ENCODE assay signal across 8 mouse cellular contexts in genomic region chr2:32137667-32138266, GRCm38 (mm10). TPM values are rescaled to one million over a fixed set of nuclear protein-coding genes. Genes with fewer than 3 reads are reported as not detected.
DNase-seq lines count a peak whose midpoint lies in the region; ATAC-seq and TF ChIP-seq lines count a peak whose summit lies in the region.

No protein-coding gene starts in this region.

- H3K36me3 ChIP-seq in megakaryocyte, embryonic 14.5 days (replicated peaks; ENCODE audit: low read length), result no peaks in the 10 kb centered on the region

- peak overlapping the region; percentile 50 for H3K4me3 ChIP-seq in cortical plate, adult 2 months (ENCODE audit: insufficient read depth, low read length)
- peak overlapping the region; percentile 94 for H3K4me3 ChIP-seq in megakaryocyte, embryonic 14.5 days (replicated peaks)

- peak overlapping the region; percentile 34 for H3K27ac ChIP-seq in cortical plate, adult 2 months (ENCODE audit: insufficient read depth, low read length)

- TF ChIP-seq POLR2A in cortical plate, adult 2 months (IDR thresholded peaks at IDR 0.05; ENCODE audit: extremely low read depth, insufficient read depth, low read length), result peak; percentile 76

- ATAC-seq in activated CD4-positive, CD25-positive, alpha-beta regulatory T cell, adult 4 months, result peak; percentile 90

- no peaks in the 10 kb centered on the region for H3K27me3 ChIP-seq in megakaryocyte, embryonic 14.5 days (replicated peaks)

- TF ChIP-seq CTCF in cortical plate, adult 2 months (IDR thresholded peaks at IDR 0.05; ENCODE audit: extremely low read depth, insufficient read depth, low read length), result no peak

- DNase-seq in gastrocnemius, adult 8-10 months (ENCODE audit: low spot score in 2 of 2), result peak; percentile 96 to 97
- DNase-seq in hindlimb bud, embryonic 11.5 days (ENCODE audit: extremely low spot score, low read depth, low spot score), result peak; percentile 97
- peak; percentile 97 to 98 for DNase-seq in left cerebral cortex, adult 8-10 months (ENCODE audit: low spot score in 2 of 2)
- peak; percentile 98 for DNase-seq in right cerebral cortex, postnatal 10 days (ENCODE audit: low spot score in 2 of 2)
- DNase-seq in urinary bladder, postnatal 25 days (ENCODE audit: low spot score), result peak; percentile 94

- no peaks in the 10 kb centered on the region for H3K9me3 ChIP-seq in megakaryocyte, embryonic 14.5 days

- no peaks in the 10 kb centered on the region; the same call in 1 of the 2 replicates for H3K4me1 ChIP-seq in cortical plate, adult 2 months (ENCODE audit: control insufficient read depth, insufficient read depth, low read length)
- H3K4me1 ChIP-seq in megakaryocyte, embryonic 14.5 days, result peaks cover 61% of the 10 kb centered on the region

RNA-seq across cellular contexts. Expression of gene Prrc2b, which starts 13.1 kb away (rescaled TPM):
- 10 to 100 TPM; 32.0 to 32.6 TPM for polyA plus RNA-seq in activated CD4-positive, CD25-positive, alpha-beta regulatory T cell, adult 4 months (2017; shearing (Covaris generic))
- 97.6 and 99.1 TPM in 2 replicates for polyA plus RNA-seq in cortical plate, adult 2 months (2012; rRNA removed)
- 10 to 100 TPM; 81.0 to 90.8 (median 85.9) TPM for total RNA-seq in gastrocnemius, adult 8-10 months (2022)
- total RNA-seq in left cerebral cortex, adult 8-10 months (2022), result 100 to 1,000 TPM; 248 to 277 (median 262) TPM
- 20.7 and 115 TPM in 2 replicates for polyA plus RNA-seq in megakaryocyte, embryonic 14.5 days (2012; ENCODE audit: insufficient read depth, low replicate concordance)

RNA-seq across cellular contexts. Expression of gene Plpp7, which starts 42.4 kb away (rescaled TPM):
- polyA plus RNA-seq in activated CD4-positive, CD25-positive, alpha-beta regulatory T cell, adult 4 months (2017; shearing (Covaris generic)), result not detected
- polyA plus RNA-seq in cortical plate, adult 2 months (2012; rRNA removed), result 34.5 and 36.4 TPM in 2 replicates
- total RNA-seq in gastrocnemius, adult 8-10 months (2022), result 100 to 1,000 TPM in 3 of 4 experiments, 10 to 100 TPM in 1; 99.5 to 130 (median 113) TPM
- total RNA-seq in left cerebral cortex, adult 8-10 months (2022), result 10 to 100 TPM; 26.8 to 31.7 (median 28.8) TPM
- 3.3 and 17.4 TPM in 2 replicates for polyA plus RNA-seq in megakaryocyte, embryonic 14.5 days (2012; ENCODE audit: insufficient read depth, low replicate concordance)

RNA-seq across cellular contexts. Expression of gene Fam78a, which starts 53.1 kb away (rescaled TPM):
- 10 to 100 TPM; 23.6 to 27.1 TPM for polyA plus RNA-seq in activated CD4-positive, CD25-positive, alpha-beta regulatory T cell, adult 4 months (2017; shearing (Covaris generic))
- polyA plus RNA-seq in cortical plate, adult 2 months (2012; rRNA removed), result 3.2 and 3.7 TPM in 2 replicates
- total RNA-seq in gastrocnemius, adult 8-10 months (2022), result 10 to 100 TPM; 10.8 to 17.5 (median 14.9) TPM
- total RNA-seq in left cerebral cortex, adult 8-10 months (2022), result 10 to 100 TPM in 1 of 4 experiments, 1 to 10 TPM in 3; 6.9 to 15.6 (median 8.9) TPM
- polyA plus RNA-seq in megakaryocyte, embryonic 14.5 days (2012; ENCODE audit: insufficient read depth, low replicate concordance), result 43.5 and 60.3 TPM in 2 replicates

Comparison
In these comparisons a context has a peak if more than half of its experiments do, and no peak if none do; other contexts are left out.
1. Peak in every context shown above with its lines: DNase-seq, ATAC-seq, H3K4me3 ChIP-seq and H3K27ac ChIP-seq.